Comparison of ENCODE assay signal across 12 mouse cellular contexts in the genomic region with DNA sequence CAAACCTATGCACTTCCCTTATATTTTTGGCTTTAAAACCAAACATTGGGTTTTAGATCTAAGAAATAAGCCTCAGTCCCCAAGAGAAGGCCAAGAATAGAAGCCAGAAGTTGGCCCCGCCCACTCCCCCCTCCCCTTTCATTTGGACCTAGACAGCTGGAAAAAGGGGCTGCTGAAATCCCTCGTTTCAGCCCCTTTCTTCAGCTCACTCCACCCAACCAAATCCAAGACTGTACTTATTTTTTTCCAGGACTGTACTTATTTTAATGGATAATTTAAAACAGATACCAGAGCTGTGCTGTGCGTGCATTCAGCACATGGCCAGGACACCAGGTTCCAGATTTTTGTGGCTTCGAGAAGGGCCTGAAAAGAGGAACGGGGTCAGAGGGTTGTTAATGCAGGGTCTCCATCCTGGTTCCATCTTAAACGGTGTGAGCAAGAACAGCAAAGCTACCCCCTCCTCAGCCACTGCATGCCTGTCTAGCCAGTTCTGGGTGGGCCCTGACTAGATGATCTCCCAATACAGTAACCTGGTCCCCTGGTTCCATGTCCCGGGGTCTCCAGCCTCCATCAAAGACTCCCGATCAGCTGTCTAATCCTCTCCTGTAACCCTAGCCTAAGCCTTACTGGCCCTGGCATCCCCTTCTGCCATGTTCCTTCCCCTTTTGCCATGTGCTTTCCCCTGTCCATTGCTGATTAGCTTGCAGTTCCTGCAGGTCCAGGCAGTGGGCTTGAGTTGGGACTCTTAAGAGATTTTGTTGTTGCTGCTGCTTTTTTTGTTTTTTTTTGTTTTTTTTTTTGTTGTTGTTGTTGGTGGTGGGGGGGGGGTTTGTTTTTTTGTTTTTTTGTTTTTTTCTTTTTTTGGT. TPM values are rescaled to one million over a fixed set of nuclear protein-coding genes. Genes with fewer than 3 reads are reported as not detected.
DNase-seq lines count a peak whose midpoint lies in the region; ATAC-seq lines count a peak whose summit lies in the region.
"Had no signal": no experiment of that assay in that cellular context is flagged by ENCODE, and none has a peak within 500 bp of the region (broad histone marks: within the 10 kb centered on the region; RNA-seq: fewer than 3 reads in every experiment).

No protein-coding gene starts in this region.

- H3K4me2 ChIP-seq in hindbrain, embryonic 13.5 days = no peak overlapping the region
- peak overlapping the region; percentile 99 for H3K4me2 ChIP-seq in limb, embryonic 13.5 days (replicated peaks)

- ATAC-seq in hindbrain, embryonic 13.5 days (ENCODE audit: low FRiP score) = no peak
- ATAC-seq in limb, embryonic 13.5 days (ENCODE audit: low FRiP score, low read depth) = peak; percentile 43

- no peaks in the 10 kb centered on the region for H3K36me3 ChIP-seq in hindbrain, embryonic 10.5 days
- H3K36me3 ChIP-seq in hindbrain, embryonic 13.5 days = no peaks in the 10 kb centered on the region
- H3K36me3 ChIP-seq in embryonic facial prominence, embryonic 10.5 days (replicated peaks) = no peaks in the 10 kb centered on the region
- peaks cover 8% of the 10 kb centered on the region; the same call in 1 of the 2 replicates for H3K36me3 ChIP-seq in limb, embryonic 13.5 days
- H3K36me3 ChIP-seq: forebrain, embryonic 15.5 days had no signal

- 46% methylated on average over 8 of the region's 8 CpGs for WGBS in hindbrain, embryonic 10.5 days
- 51% methylated on average over 8 of the region's 8 CpGs for WGBS in hindbrain, embryonic 13.5 days
- 38% methylated on average over 8 of the region's 8 CpGs for WGBS in embryonic facial prominence, embryonic 10.5 days
- 20% methylated on average over 8 of the region's 8 CpGs for WGBS in limb, embryonic 13.5 days

- no peaks in the 10 kb centered on the region for H3K9me3 ChIP-seq in hindbrain, embryonic 10.5 days
- H3K9me3 ChIP-seq in hindbrain, embryonic 13.5 days = no peaks in the 10 kb centered on the region
- H3K9me3 ChIP-seq in embryonic facial prominence, embryonic 10.5 days = no peaks in the 10 kb centered on the region
- H3K9me3 ChIP-seq in limb, embryonic 13.5 days = no peaks in the 10 kb centered on the region
- H3K9me3 ChIP-seq: forebrain, embryonic 15.5 days had no signal

- intact Hi-C loops in left cerebral cortex, postnatal 25 days (cut with DNase I) = no loop called here

- no peak for DNase-seq in hindbrain, embryonic 10.5 days (ENCODE audit: low spot score)
- peak; percentile 45 for DNase-seq in 416B (ENCODE audit: low read depth)
- no peak for DNase-seq in embryonic facial prominence, embryonic 10.5 days (ENCODE audit: low spot score)
- DNase-seq in spleen, postnatal 14 days (ENCODE audit: low spot score in 2 of 2) = no peak
- DNase-seq in left cerebral cortex, postnatal 25 days (ENCODE audit: low spot score in 2 of 2) = no peak
- no peak for DNase-seq in right cerebral cortex, postnatal 14 days

- H3K4me3 ChIP-seq in hindbrain, embryonic 10.5 days = 0 out of 2 replicates have a peak overlapping the region, but pooled peaks have one; percentile 76
- H3K4me3 ChIP-seq in hindbrain, embryonic 13.5 days = no peak overlapping the region
- no peak overlapping the region; the same call in 1 of the 2 replicates for H3K4me3 ChIP-seq in embryonic facial prominence, embryonic 10.5 days
- peak overlapping the region; percentile 86; the same call in 1 of the 2 replicates for H3K4me3 ChIP-seq in limb, embryonic 13.5 days

- no peak overlapping the region for H3K27ac ChIP-seq in hindbrain, embryonic 10.5 days
- H3K27ac ChIP-seq in hindbrain, embryonic 13.5 days = no peak overlapping the region
- H3K27ac ChIP-seq in embryonic facial prominence, embryonic 10.5 days (replicated peaks) = peak overlapping the region; percentile 65; the same call in 1 of the 2 replicates
- H3K27ac ChIP-seq in limb, embryonic 13.5 days = peak overlapping the region; percentile 92

- H3K27me3 ChIP-seq in hindbrain, embryonic 10.5 days (ENCODE audit: insufficient read depth, poor library complexity, severe bottlenecking) = peaks cover 53% of the 10 kb centered on the region
- peaks cover 31% of the 10 kb centered on the region for H3K27me3 ChIP-seq in hindbrain, embryonic 13.5 days
- peaks cover 45% of the 10 kb centered on the region for H3K27me3 ChIP-seq in embryonic facial prominence, embryonic 10.5 days (replicated peaks; ENCODE audit: low read depth, poor library complexity, severe bottlenecking)
- no peaks in the 10 kb centered on the region for H3K27me3 ChIP-seq in limb, embryonic 13.5 days
- H3K27me3 ChIP-seq: forebrain, embryonic 15.5 days had no signal

- no peak overlapping the region for H3K9ac ChIP-seq in hindbrain, embryonic 13.5 days
- 0 out of 2 replicates have a peak overlapping the region, but pooled peaks have one; percentile 94 for H3K9ac ChIP-seq in limb, embryonic 13.5 days

- H3K4me1 ChIP-seq in hindbrain, embryonic 10.5 days (replicated peaks) = peaks cover 54% of the 10 kb centered on the region
- H3K4me1 ChIP-seq in hindbrain, embryonic 13.5 days (replicated peaks) = peaks cover 33% of the 10 kb centered on the region
- H3K4me1 ChIP-seq in embryonic facial prominence, embryonic 10.5 days = peaks cover 68% of the 10 kb centered on the region
- H3K4me1 ChIP-seq in limb, embryonic 13.5 days = peaks cover 69% of the 10 kb centered on the region

RNA-seq across cellular contexts. Expression of a gene that starts 5.6 kb away (rescaled TPM):
- 13.4 and 24.0 TPM in 2 replicates for polyA plus RNA-seq in hindbrain, embryonic 10.5 days (2016; fragmentation: Nextera tagmentation; extraction: Ambion mirVana)
- polyA plus RNA-seq in hindbrain, embryonic 13.5 days (2015; fragmentation: Nextera tagmentation; extraction: Ambion mirVana) = 31.9 and 35.0 TPM in 2 replicates
- 15.2 and 17.9 TPM in 2 replicates for polyA plus RNA-seq in embryonic facial prominence, embryonic 10.5 days (2016; fragmentation: Nextera tagmentation; extraction: Ambion mirVana)
- 174 and 183 TPM in 2 replicates for polyA plus RNA-seq in limb, embryonic 13.5 days (2015; fragmentation: Nextera tagmentation; extraction: Ambion mirVana)
- total RNA-seq in left cerebral cortex, postnatal 25 days (2021) = 10 to 100 TPM; 42.1 to 48.7 TPM

RNA-seq across cellular contexts. Expression of a gene that starts 28.1 kb away (rescaled TPM):
- polyA plus RNA-seq in hindbrain, embryonic 10.5 days (2016; fragmentation: Nextera tagmentation; extraction: Ambion mirVana) = 30.7 and 31.0 TPM in 2 replicates
- 38.9 and 40.0 TPM in 2 replicates for polyA plus RNA-seq in hindbrain, embryonic 13.5 days (2015; fragmentation: Nextera tagmentation; extraction: Ambion mirVana)
- polyA plus RNA-seq in embryonic facial prominence, embryonic 10.5 days (2016; fragmentation: Nextera tagmentation; extraction: Ambion mirVana) = 33.6 and 37.4 TPM in 2 replicates
- 32.9 and 33.9 TPM in 2 replicates for polyA plus RNA-seq in limb, embryonic 13.5 days (2015; fragmentation: Nextera tagmentation; extraction: Ambion mirVana)
- total RNA-seq in left cerebral cortex, postnatal 25 days (2021) = 1 to 10 TPM; 2.8 to 3.0 TPM

RNA-seq across cellular contexts. Expression of a gene that starts 43.1 kb away (rescaled TPM):
- polyA plus RNA-seq in hindbrain, embryonic 10.5 days (2016; fragmentation: Nextera tagmentation; extraction: Ambion mirVana) = 3.8 and 8.6 TPM in 2 replicates
- 25.5 and 27.4 TPM in 2 replicates for polyA plus RNA-seq in hindbrain, embryonic 13.5 days (2015; fragmentation: Nextera tagmentation; extraction: Ambion mirVana)
- 5.9 and 7.1 TPM in 2 replicates for polyA plus RNA-seq in embryonic facial prominence, embryonic 10.5 days (2016; fragmentation: Nextera tagmentation; extraction: Ambion mirVana)
- 7.9 and 9.9 TPM in 2 replicates for polyA plus RNA-seq in limb, embryonic 13.5 days (2015; fragmentation: Nextera tagmentation; extraction: Ambion mirVana)
- 10 to 100 TPM; 49.2 to 57.9 TPM for total RNA-seq in left cerebral cortex, postnatal 25 days (2021)

RNA-seq across cellular contexts. Expression of a gene that starts 44.0 kb away (rescaled TPM):
- polyA plus RNA-seq in hindbrain, embryonic 10.5 days (2016; fragmentation: Nextera tagmentation; extraction: Ambion mirVana) = 2.1 and 2.9 TPM in 2 replicates
- not detected in 2 replicates for polyA plus RNA-seq in hindbrain, embryonic 13.5 days (2015; fragmentation: Nextera tagmentation; extraction: Ambion mirVana)
- 4.9 and 5.8 TPM in 2 replicates for polyA plus RNA-seq in embryonic facial prominence, embryonic 10.5 days (2016; fragmentation: Nextera tagmentation; extraction: Ambion mirVana)
- 7.7 and 9.3 TPM in 2 replicates for polyA plus RNA-seq in limb, embryonic 13.5 days (2015; fragmentation: Nextera tagmentation; extraction: Ambion mirVana)
- not detected for total RNA-seq in left cerebral cortex, postnatal 25 days (2021)
- total RNA-seq: adrenal gland, adult 2 months; left cerebral cortex, postnatal 36 days had no signal
- polyA plus RNA-seq: inflammation-experienced regulatory T-cells, adult 6 months had no signal

RNA-seq across cellular contexts. Expression of a gene that starts 48.8 kb away (rescaled TPM):
- 173 and 180 TPM in 2 replicates for polyA plus RNA-seq in hindbrain, embryonic 10.5 days (2016; fragmentation: Nextera tagmentation; extraction: Ambion mirVana)
- polyA plus RNA-seq in hindbrain, embryonic 13.5 days (2015; fragmentation: Nextera tagmentation; extraction: Ambion mirVana) = 179 and 182 TPM in 2 replicates
- 158 and 161 TPM in 2 replicates for polyA plus RNA-seq in embryonic facial prominence, embryonic 10.5 days (2016; fragmentation: Nextera tagmentation; extraction: Ambion mirVana)
- polyA plus RNA-seq in limb, embryonic 13.5 days (2015; fragmentation: Nextera tagmentation; extraction: Ambion mirVana) = 147 and 154 TPM in 2 replicates
- 10 to 100 TPM; 96.9 to 99.5 TPM for total RNA-seq in left cerebral cortex, postnatal 25 days (2021)

Comparison
In these comparisons a context has a peak if more than half of its experiments do, and no peak if none do; other contexts are left out.
1. H3K4me3 ChIP-seq: peak in hindbrain, embryonic 10.5 days (single experiment) and limb, embryonic 13.5 days (single experiment); none in hindbrain, embryonic 13.5 days (single experiment) and embryonic facial prominence, embryonic 10.5 days (single experiment).
2. H3K27ac ChIP-seq: peak in embryonic facial prominence, embryonic 10.5 days (single experiment) and limb, embryonic 13.5 days (single experiment); none in hindbrain, embryonic 10.5 days (single experiment) and hindbrain, embryonic 13.5 days (single experiment).